9 mouse cellular contexts compared by ENCODE assay signal in the genomic region with DNA sequence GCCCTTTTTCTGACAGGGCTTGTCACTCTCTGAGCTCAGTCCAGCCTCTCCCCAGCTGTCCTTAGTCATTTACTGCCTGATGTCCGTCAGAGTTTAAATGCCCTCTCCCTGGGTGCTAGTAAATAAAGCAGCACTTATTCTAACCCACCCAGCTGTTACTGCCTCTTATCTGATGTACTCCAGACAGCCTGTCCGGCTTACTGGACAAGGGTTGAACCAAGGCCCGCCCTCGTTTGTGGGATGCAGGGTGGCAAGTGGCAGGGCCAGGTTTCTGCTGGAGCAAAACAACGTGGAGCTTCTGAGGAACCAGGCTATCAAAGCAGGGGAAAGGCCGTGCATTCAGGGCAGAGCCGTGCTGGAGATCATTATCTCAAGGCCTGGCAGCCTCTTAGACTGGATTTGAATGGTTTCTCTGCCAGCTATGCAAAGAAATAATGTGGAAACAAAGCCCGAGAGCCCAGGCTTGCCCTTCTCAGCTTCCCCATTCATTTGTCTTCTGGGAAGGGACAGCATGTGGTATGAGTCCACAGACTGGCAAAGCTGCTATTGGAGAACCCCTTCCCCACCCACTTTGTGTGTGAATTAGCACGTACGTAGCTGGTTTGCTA. TPM values are rescaled to one million over a fixed set of nuclear protein-coding genes. Genes with fewer than 3 reads are reported as not detected.
A peak's percentile ranks its signal among the peaks of the same experiment; 100 is the strongest.
DNase-seq lines count a peak whose midpoint lies in the region; ATAC-seq lines count a peak whose summit lies in the region.
"Had no signal": no experiment of that assay in that cellular context is flagged by ENCODE, and none has a peak within 500 bp of the region (broad histone marks: within the 10 kb centered on the region; RNA-seq: fewer than 3 reads in every experiment).

No protein-coding gene starts in this region.

- no peak overlapping the region for H3K4me3 ChIP-seq in kidney, embryonic 16.5 days (ENCODE audit: low read length)

- H3K27ac ChIP-seq in kidney, embryonic 16.5 days (ENCODE audit: low read length): peak overlapping the region; percentile 69
- H3K27ac ChIP-seq: macrophage had no signal

- peak; percentile 76 for DNase-seq in adipocyte (ENCODE audit: low spot score)
- DNase-seq in lung, postnatal 10 days: peak; percentile 86
- DNase-seq in thymus, postnatal 36 days: no peak
- DNase-seq in frontal cortex, postnatal 25 days (ENCODE audit: low spot score in 2 of 2): no peak
- DNase-seq in yolk sac, embryonic 10.5 days (ENCODE audit: low spot score): no peak

- ATAC-seq in erythroblast, adult 5-6 weeks (replicated peaks; ENCODE audit: low FRiP score, poor library complexity, severe bottlenecking): 0 out of 2 replicates have a peak, but pooled peaks have one; percentile 4
- ATAC-seq in kidney, embryonic 16.5 days (ENCODE audit: low FRiP score, low TSS enrichment): peak; percentile 21; the same call in 1 of the 2 replicates
- ATAC-seq in megakaryocyte, adult 5-6 weeks (ENCODE audit: poor library complexity, severe bottlenecking): no peak

- no peak overlapping the region for H3K4me2 ChIP-seq in kidney, embryonic 16.5 days (replicated peaks; ENCODE audit: low read depth, low read length)

- H3K9ac ChIP-seq in kidney, embryonic 16.5 days (replicated peaks; ENCODE audit: low read length): peak overlapping the region; percentile 17; the same call in 1 of the 2 replicates

- peaks cover 63% of the 10 kb centered on the region for H3K4me1 ChIP-seq in kidney, embryonic 16.5 days (ENCODE audit: insufficient read depth, low read length)

- no peaks in the 10 kb centered on the region for H3K9me3 ChIP-seq in kidney, embryonic 16.5 days (ENCODE audit: low read length)

- WGBS in kidney, embryonic 16.5 days: 28% methylated on average over 10 of the region's 10 CpGs

- no peaks in the 10 kb centered on the region; the same call in 1 of the 2 replicates for H3K36me3 ChIP-seq in kidney, embryonic 16.5 days (ENCODE audit: insufficient read depth, low read length)

- no peaks in the 10 kb centered on the region for H3K27me3 ChIP-seq in kidney, embryonic 16.5 days (ENCODE audit: insufficient read depth, low read length)

RNA-seq across cellular contexts. Expression of gene Btg2, which starts 7.4 kb away (rescaled TPM):
- total RNA-seq in erythroblast, adult 5-6 weeks (2015; ENCODE audit: low replicate concordance): 173 and 183 TPM in 2 replicates
- 354 and 411 TPM in 2 replicates for total RNA-seq in erythroblast, adult 5-6 weeks (2017; ENCODE audit: low replicate concordance)
- 36.2 and 38.2 TPM in 2 replicates for polyA plus RNA-seq in kidney, embryonic 16.5 days (2015; fragmentation: Nextera tagmentation; extraction: Ambion mirVana)
- total RNA-seq in megakaryocyte, adult 5-6 weeks (2015): 68.9 and 87.3 TPM in 2 replicates
- total RNA-seq in megakaryocyte, adult 5-6 weeks (2017): 175 and 189 TPM in 2 replicates

RNA-seq across cellular contexts. Expression of gene Fmod, which starts 34.5 kb away (rescaled TPM):
- not detected in 2 replicates for total RNA-seq in erythroblast, adult 5-6 weeks (2015; ENCODE audit: low replicate concordance)
- total RNA-seq in erythroblast, adult 5-6 weeks (2017; ENCODE audit: low replicate concordance): not detected in 2 replicates
- polyA plus RNA-seq in kidney, embryonic 16.5 days (2015; fragmentation: Nextera tagmentation; extraction: Ambion mirVana): 12.5 and 17.1 TPM in 2 replicates
- total RNA-seq in megakaryocyte, adult 5-6 weeks (2015): not detected in 2 replicates
- total RNA-seq in megakaryocyte, adult 5-6 weeks (2017): not detected in 2 replicates
- polyA plus RNA-seq: macrophage had no signal

RNA-seq across cellular contexts. Expression of gene Chit1, which starts 39.5 kb away (rescaled TPM):
- total RNA-seq in erythroblast, adult 5-6 weeks (2015; ENCODE audit: low replicate concordance): 1.3 and 2.9 TPM in 2 replicates
- 0.28 TPM in 1 of 2 replicates, not detected in the other for total RNA-seq in erythroblast, adult 5-6 weeks (2017; ENCODE audit: low replicate concordance)
- polyA plus RNA-seq in kidney, embryonic 16.5 days (2015; fragmentation: Nextera tagmentation; extraction: Ambion mirVana): 0.17 and 0.21 TPM in 2 replicates
- 0.16 and 0.83 TPM in 2 replicates for total RNA-seq in megakaryocyte, adult 5-6 weeks (2015)
- 0.07 TPM in 1 of 2 replicates, not detected in the other for total RNA-seq in megakaryocyte, adult 5-6 weeks (2017)
- polyA plus RNA-seq: macrophage had no signal

Comparison
In these comparisons a context has a peak if more than half of its experiments do, and no peak if none do; other contexts are left out.
1. DNase-seq: peak in adipocyte (single experiment) and lung, postnatal 10 days (single experiment); none in thymus, postnatal 36 days (0 of 2), frontal cortex, postnatal 25 days (0 of 2) and yolk sac, embryonic 10.5 days (single experiment).